Mouse (Mus musculus) cerebellum, adult 9-11 months (tissue): ENCODE measurements at regions not wholly inside any gene's neighbourhood (a gene's known extent, or its start where the extent isn't known, plus 50 kb on each side); places are given as distances from the start of the nearest gene placed in this dataset.

Source experiments
- DNase-seq: peaks from one replicate; pipeline ENCODE4 v3.0.0; 2022

DNA sequence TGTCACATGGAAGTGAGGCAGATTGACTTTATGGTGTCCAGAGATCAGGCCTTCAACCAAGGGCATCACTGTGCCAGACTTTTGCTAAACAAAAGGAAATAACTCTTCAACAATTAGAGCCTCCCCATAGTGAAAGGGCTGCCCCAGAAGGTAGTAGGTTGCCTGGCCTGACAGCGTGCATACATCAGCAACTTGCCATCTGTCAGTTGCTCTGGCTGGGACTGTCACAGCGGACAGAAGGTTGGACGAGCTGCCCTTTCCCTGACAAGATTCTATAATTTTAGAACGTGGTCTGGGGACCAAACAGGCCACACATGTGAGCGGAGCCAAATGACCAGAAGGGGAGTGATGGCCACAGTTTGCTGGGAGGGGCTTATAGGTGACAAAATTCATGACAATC lies 119.7 kb upstream of the Rpl38 start:
- peak; percentile 84 for DNase-seq

GRCm38 (mm10) chr11:114544212-114544611 lies 124.1 kb upstream of the Rpl38 start:
- DNase-seq = no peak

DNA sequence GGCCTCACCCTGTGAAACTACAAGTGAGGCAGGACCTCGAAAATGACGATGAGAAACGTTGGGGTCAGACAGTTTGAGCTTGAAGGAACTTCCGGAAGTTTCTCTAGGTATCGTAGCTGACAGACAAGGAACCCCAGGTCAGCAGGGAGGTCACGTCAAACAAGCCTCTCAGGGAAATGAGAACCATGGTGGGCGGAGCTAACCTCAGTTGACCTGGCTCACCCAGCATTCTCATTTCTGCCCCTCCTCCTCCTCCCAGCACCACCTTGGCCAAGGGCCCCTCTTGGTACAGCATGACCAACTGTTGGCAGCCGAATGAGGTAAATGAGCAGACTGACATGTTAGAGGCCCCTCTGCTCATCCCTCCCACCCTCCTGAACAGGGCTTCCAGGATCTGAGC lies 126.2 kb upstream of the Rpl38 start:
- no peak for DNase-seq

DNA sequence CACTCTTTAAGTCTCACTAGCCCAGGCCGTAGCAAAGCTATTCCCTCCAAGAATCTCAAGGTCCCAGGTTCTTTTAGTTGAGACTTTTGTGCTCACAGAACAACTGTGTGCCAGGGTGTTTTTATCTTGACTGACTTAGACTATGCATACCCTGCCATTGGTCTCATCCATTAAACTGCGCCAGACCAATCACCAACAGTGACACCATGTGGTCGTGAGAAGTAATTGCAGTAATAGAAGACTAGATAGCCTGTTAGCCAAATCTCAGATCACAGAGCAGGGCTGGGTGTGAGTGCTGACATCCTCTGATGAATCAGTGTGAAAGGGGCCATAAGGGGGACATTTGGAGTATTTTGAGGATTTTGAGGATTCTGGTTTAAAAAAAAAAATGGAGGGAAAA lies 127.8 kb upstream of the Rpl38 start:
- DNase-seq = no peak

GRCm38 (mm10) chr11:114536616-114537493 lies 131.5 kb upstream of the Rpl38 start:
- DNase-seq = no peak

- no peak for DNase-seq
Measured at GRCm38 (mm10) chr11:114535900-114536299, 132.4 kb upstream of the Rpl38 start.

- no peak for DNase-seq
Measured at GRCm38 (mm10) chr11:114534436-114534835, 133.9 kb upstream of the Rpl38 start.

DNA sequence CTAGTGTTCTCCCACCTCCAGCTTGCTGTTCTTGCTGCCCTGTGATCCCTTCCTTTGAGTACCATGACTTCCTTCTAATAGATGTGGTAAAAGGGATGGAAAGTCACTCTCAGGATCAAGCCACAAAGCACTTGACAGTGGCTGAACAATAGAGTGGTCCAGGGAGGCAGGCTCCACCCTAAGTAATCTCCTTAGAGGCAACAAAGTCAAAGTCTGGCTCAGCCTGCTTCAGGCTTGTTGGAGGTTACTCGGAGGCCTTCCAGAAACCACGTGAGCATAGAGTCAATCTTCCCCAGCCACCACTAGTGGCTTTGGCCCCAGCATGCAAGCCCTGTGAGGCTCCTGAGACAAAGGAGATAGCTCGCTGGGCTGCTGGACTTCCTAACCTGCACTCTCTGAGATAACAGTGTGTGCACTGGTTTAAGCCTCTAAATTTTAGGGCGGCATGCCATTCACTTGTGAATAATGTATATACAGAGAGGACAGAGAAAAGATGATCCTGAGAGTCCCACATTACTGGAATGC lies 137.0 kb upstream of the Rpl38 start:
- no peak for DNase-seq

- no peak for DNase-seq
Measured at GRCm38 (mm10) chr11:114528937-114529772, 139.2 kb upstream of the Rpl38 start.

DNA sequence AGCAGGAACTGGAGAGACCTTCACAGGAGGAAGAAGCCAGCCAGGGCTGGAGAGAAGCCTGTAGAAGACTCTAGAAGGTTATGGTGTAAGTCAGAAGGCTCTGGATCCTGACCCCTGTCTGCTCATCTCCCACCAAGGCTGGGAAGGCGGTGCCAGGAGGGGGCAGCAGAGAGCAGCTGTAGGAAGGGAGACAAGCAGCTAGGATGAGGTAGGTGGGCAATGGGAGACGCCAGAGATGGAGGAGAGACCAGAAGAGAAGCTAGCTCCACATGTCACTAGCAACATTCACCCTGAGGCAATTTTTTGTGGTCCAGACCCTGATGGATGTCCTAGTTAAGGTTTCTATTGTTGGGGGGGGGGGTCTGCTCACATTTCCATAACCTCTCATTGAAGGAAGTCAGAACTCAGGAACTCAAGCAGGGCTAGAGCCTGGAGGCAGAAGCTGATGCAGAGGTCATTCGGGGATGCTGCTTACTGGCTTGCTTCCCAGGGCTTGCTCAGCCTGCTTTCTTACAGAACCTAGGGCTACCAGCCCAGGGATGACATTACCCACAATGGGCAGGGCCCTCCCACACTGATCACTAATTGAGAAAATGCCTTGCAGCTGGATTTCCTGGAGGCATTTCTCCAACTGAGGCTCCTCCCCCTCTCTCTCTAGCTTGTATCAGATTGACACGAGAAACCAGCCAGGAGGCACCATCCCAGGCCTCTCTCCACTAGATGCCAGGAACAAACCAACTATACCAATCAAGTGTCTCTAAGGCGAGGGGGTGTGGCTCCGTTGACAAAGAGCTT lies 144.7 kb upstream of the Rpl38 start:
- peak; percentile 62 for DNase-seq

DNA sequence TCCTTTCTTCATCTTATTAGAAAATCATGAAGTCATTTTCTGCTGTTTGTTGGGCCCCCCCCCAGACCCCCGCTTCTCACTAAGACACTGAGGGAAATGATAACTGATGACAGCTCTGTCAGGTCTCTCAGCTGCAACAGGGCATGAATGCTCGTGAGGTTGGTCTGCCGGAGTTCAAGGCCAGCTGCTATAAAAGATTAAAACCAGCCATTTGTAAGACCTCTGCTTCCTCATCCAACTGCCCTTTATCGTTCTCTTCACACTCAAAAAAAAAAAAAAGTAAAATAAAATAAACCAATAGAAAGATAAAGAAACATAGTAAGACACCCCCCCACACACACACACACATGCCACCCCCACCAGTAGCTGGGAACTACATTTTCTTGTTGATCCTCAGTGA lies 153.0 kb upstream of the Rpl38 start:
- no peak for DNase-seq

DNA sequence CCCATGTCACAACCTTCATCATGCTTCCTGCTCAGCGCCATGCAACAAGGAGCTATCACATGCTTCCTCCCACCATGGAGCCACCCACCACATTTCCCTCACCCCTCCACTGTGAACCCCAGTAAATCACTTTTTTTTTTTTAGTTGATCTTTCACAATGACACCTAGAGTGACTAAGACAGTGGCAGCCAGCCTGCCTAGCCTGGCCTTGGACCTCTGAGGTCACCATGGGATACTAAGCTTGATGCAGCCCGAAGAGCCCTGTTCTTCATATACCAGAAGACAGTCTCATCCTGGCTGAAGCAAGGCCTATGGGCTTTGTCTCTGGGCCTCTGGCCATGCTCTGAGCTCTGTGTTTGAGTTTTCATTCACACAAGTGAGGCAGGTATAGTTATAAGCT lies 154.2 kb upstream of the Rpl38 start:
- no peak for DNase-seq

DNA sequence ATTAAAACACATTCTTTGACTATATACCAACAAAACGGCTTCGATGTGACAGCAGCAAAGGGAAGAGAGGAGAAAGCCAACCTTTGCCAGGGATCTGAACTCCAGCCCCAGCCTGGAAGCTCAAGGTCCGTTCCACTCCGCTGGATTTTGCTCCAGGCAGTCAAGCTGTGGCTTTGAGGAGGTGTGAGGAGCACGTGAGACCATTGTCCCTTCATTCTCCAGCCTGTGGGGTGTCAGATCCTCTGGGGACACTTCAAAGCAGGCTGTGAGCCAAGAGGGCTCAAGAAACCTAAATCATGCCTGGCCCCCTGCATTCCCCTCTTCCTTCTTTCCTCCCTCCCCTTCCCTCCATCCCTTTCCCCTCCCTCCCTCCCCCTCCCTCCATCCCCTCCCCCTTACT lies 154.9 kb upstream of the Rpl38 start:
- DNase-seq = no peak

DNA sequence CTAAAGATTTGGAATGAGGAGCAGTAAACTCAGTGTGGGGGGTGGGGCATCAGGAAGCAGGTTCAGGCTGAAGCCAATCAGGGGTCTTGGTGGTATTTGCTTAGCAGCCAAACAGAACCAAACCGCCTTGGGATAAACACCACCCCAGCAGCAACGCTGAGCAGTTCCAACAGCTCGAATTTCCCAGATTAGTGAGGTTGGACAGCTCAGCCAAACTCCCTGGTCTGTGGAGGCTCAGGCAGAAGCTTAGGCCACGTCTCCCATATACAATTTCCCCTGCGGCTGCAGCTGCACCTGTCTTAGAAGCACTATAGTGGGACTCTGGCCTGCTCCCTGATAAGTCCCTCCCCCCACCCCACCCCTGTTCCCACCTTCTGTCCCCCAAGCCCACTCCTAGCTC lies 156.3 kb upstream of the Rpl38 start:
- no peak for DNase-seq

DNA sequence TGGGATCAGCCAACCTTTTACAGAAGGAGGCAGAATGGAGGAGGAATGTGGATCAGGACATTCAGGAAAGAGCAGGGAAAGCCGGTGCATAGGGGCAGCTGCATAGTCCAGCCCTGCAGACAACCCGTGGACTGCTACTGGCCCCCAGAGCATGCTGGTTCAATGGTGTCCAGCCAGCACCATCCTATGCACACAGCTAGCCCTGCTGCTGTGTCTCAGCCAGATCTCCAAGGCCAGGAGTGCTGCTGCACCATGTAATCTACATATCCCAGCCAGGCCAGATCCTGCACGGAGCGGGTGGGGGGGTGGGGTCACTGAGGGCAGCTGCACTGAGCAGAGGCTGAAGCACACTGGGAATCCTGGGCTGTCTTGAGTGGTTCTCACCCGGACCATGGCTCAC lies 165.8 kb upstream of the Rpl38 start:
- DNase-seq = no peak

GRCm38 (mm10) chr11:114501869-114502540 lies 166.3 kb upstream of the Rpl38 start:
- peak; percentile 95 for DNase-seq

DNA sequence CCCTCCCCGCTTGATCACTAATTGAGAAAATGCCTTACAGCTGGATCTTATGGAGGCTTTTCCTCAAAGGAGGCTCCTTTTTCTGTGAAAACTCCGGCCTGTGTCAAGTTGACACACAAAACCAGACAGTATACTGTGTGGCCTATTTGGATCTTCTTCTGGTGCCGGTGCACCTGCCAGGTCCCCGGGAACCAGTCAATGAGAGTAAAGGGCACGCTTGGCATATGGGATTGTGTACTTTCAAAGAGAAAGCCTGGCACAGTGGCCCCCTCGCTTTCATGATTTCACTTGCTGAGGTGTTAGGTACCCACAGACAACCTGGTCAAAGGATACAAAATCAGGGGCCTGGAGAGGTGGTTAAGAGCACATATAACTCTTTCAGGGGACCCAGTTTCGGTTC lies 167.9 kb upstream of the Rpl38 start:
- DNase-seq = peak; percentile 60

- DNase-seq = no peak
Measured at GRCm38 (mm10) chr11:114499665-114500064, 168.7 kb upstream of the Rpl38 start.

DNA sequence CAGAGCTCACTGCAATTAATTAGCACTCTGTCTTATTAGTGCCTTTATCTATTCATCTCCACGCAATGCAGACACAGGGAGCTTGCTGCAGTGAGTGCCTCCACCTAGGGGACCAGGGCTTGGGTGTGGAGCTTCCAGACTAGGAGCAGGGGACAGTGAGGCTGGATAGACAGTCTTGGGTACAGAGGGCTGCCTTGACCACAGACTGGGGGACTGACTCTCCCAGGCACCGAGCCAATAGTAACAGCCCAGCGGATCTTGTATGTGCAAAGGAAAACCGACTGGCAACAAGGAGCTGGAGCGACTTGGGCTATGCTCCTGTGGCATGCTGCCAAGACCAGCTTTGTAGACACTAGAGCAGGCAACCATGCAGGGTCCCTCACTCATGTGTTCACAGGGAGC lies 172.8 kb upstream of the Rpl38 start:
- DNase-seq = peak; percentile 68

GRCm38 (mm10) chr11:114486455-114486854 lies 181.9 kb upstream of the Rpl38 start:
- DNase-seq = peak; percentile 89

- peak; percentile 62 for DNase-seq
Measured at GRCm38 (mm10) chr11:114485429-114485828, 182.9 kb upstream of the Rpl38 start.

DNA sequence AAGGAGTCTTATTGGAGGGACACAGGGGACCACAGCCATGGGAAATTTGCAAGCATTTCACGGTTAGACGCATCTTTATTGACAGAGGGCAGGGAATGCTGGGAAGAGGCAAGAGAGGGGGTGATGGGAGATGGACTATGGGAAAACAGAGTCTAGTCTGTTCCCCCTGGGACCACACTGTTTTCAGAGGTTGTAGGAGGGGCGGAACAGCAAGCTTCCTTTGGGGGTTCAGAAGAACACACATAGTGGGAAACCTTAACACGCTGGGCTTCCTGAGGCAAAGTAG lies 183.7 kb upstream of the Rpl38 start:
- DNase-seq = no peak
